Mouse (Mus musculus) heart, postnatal 36 days (tissue): Measurements from ENCODE around the gene Pprc1. TPM values are rescaled to one million over a fixed set of nuclear protein-coding genes. Genes with fewer than 3 reads are reported as not detected.

Experiments used
- DNase-seq, 2 experiments: peaks; one replicate each; pipeline ENCODE4 v3.0.0; 2021 to 2022
- intact Hi-C: fragments of 180-260 bp; cut with DNase I; formaldehyde crosslinking; loops from one replicate; pipeline ENCODE4 v1.15.1; 2025
- total RNA-seq, 2 experiments: library from RNA; stranded (reverse); gene quantifications; 2 replicates each; pipeline ENCODE4 v1.2.3; 2021

Pprc1 gene
- total RNA-seq = 10 to 100 TPM; 16.1 to 16.4 TPM

- intact Hi-C loops = loop anchor here (2.0 kb wide), 1 partner anchor 40 kb away; no protein-coding TSS in a partner anchor
- DNase-seq = peak; percentile 51 to 61
Observed at GRCm38 (mm10) chr19:46044271-46044992, at the start of gene Pprc1. Gene Pprc1 (plus strand): TSS chr19:46044886.

DNA sequence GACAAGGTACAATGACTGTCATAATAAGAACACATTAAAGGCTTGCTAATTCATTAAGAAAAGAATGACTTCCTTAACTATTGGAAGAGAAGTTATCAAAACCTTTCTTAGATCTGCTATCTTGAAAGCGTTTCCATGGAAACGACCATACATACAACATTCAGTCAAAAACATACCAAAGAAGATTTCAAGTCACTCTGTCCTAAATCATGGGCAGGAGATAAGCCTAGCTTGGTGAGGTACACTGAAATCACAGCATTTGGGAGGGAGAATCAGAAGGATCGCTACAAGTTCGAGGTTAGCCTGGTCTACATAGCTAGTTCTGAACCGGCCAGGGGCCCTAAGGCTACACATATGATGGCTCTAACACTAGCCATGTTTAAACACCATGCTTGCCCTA lies 47.3 kb upstream of the Pprc1 start:
- DNase-seq = no peak
- intact Hi-C loops = no loop called here

GRCm38 (mm10) chr19:45997785-45998693 lies 46.6 kb upstream of the Pprc1 start, which contains the start of gene Armh3:
Gene Armh3 (minus strand): TSS chr19:45998488.
- intact Hi-C loops = no loop called here
- DNase-seq = peak; percentile 87 to 95

GRCm38 (mm10) chr19:45998694-45999217 lies 45.9 kb upstream of the Pprc1 start:
- intact Hi-C loops = no loop called here
- DNase-seq = no peak

GRCm38 (mm10) chr19:45999378-45999777 lies 45.3 kb upstream of the Pprc1 start:
- intact Hi-C loops = no loop called here
- DNase-seq = no peak

DNA sequence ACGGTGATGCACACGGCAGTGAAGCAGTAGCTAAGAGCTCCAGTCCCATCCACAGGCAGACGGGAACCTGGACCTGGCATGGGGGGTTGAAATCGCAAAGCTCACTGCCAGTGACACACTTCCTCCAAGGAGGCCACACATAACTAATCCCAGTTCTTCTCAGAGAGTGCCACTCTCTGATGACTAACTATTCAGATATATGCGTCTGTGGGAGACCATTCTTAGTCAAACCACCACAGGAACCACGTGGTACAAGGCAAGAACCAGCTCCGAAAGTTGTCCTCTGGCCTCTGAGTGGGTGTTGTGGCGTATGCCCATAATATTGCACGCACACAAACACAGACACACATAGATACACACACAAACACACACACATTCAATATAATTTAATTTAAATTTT lies 42.4 kb upstream of the Pprc1 start:
- no peak for DNase-seq
- intact Hi-C loops = no loop called here

DNA sequence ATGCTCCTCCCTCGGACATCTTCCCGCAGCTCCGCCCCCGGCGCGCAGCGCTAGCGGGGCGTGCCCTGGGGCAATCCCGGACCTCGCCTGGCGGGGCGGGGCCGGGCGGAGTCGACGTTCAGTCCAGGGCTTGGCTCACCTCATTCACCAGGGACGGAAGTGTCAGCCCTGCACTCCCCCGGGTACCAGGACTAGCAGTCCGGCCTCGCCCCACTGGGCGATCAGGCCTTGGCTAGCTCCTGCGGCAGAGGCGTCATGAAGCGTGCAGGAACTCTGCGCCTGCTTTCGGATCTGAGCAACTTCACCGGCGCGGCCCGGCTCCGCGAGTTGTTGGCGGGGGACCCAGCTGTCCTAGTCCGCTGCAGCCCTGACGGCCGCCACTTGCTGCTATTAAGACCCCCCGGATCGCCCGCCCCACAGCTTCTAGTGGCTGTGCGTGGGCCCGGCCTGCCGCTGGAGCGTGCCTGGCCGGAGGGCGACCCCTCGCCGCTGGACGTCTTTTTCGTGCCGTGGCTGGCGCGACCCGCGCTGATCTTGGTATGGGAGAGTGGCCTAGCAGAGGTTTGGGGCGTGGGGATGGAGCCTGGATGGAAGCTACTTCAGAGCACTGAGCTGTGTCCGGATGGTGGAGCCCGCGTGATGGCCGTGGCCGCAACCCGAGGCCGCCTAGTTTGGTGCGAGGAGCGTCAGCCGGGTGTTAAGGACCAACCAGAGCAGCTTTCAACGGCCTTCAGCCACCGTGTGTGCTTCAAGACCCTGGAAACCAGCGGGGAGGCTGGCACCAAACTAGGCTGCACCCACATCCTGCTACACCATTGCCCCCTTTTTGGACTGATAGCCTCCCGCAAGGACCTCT lies 41.1 kb upstream of the Pprc1 start, which contains the start of gene Hps6:
Hps6 (plus strand) TSS at position 138 of the 856 bp plus-strand sequence.
- intact Hi-C loops = loop anchor here (2.0 kb wide), 1 partner anchor 41 kb away; the partner anchor contains the start of genes Ldb1 and Pprc1
- DNase-seq = peak; percentile 89 to 92

- intact Hi-C loops = loop anchor here (2.0 kb wide), 1 partner anchor 40 kb away; the partner anchor contains the start of genes Ldb1 and Pprc1
- no peak for DNase-seq
Observed at GRCm38 (mm10) chr19:46004814-46005466, 39.7 kb upstream of the Pprc1 start.

- intact Hi-C loops = loop anchor here (2.0 kb wide), 1 partner anchor 39 kb away; the partner anchor contains the start of genes Ldb1 and Pprc1
- no peak for DNase-seq
Observed at GRCm38 (mm10) chr19:46005680-46006079, 39.0 kb upstream of the Pprc1 start.

- peak; percentile 85 to 92 for DNase-seq
- intact Hi-C loops = loop anchor here (2.0 to 5.0 kb wide), 3 partner anchors 62 to 210 kb away; no protein-coding TSS in a partner anchor
Observed at GRCm38 (mm10) chr19:46014572-46015178, 30.0 kb upstream of the Pprc1 start.

- DNase-seq = no peak
- intact Hi-C loops = no loop called here
Observed at GRCm38 (mm10) chr19:46016023-46016422, 28.7 kb upstream of the Pprc1 start.

GRCm38 (mm10) chr19:46024959-46025358 lies 19.7 kb upstream of the Pprc1 start:
- DNase-seq = no peak
- intact Hi-C loops = no loop called here

- intact Hi-C loops = no loop called here
- DNase-seq = peak in 1 of 2 experiments; percentile 26
Observed at GRCm38 (mm10) chr19:46026567-46026966, 18.1 kb upstream of the Pprc1 start.

DNA sequence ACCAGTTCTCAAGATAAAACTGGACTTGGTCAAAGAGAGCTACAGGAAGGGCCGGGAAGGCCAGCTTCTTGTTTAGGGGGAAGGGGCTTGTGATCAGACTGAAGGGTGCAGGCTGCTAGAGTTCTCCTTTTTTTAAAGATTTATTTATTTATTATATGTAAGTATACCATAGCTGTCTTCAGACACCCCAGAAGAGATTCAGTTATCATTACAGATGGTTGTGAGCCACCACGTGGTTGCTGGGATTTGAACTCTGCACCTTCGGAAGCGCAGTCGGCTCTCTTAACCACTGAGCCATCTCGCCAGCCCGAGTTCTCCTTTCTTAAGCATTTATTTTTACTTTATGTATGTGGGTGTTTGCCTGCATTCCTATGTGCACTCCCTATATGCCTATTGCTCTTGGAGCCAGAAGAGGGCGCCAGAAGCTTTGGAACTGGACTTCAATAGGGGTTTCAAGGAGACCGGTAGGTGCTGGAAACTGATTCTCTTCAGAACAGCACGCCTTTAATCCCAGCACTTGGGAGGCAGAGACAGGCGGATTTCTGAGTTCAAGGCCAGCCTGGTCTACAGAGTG lies 15.9 kb upstream of the Pprc1 start:
- DNase-seq = no peak
- intact Hi-C loops = no loop called here

DNA sequence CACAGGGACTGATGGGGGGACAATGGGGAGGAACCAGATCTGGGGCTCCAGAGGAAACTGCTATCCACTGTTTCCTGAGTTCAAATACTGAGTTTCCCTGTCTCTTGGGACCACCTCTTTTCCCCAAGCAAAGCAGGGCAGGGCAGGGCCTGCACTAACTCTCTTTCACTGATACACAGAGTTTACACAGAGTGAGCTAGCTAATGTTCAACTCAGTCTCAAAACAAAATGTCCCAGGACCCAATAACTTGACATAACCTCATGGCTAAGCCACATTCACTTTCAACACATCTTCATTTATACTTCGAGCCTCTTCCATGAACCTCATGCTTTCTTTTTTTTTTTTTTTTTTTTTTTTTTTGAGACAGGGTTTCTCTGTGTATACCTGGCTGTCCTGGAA lies 15.0 kb upstream of the Pprc1 start:
- intact Hi-C loops = no loop called here

GRCm38 (mm10) chr19:46030196-46030983 lies 14.3 kb upstream of the Pprc1 start:
- no peak for DNase-seq
- intact Hi-C loops = no loop called here

More for the DNA sequence above, 15.0 kb upstream of the Pprc1 start:
- no peak for DNase-seq

GRCm38 (mm10) chr19:46031689-46032432 lies 12.8 kb upstream of the Pprc1 start:
- peak in 1 of 2 experiments; percentile 16 for DNase-seq
- intact Hi-C loops = no loop called here
